Mouse (Mus musculus) c-Kit-positive CD71-negative TER-119-negative erythroid progenitor cells, embryonic 14.5 days (primary cell): Measurements from ENCODE around the gene Gna12.

Source experiments
- DNase-seq: peaks from one replicate; pipeline ENCODE4 v3.0.0-alpha.2; 2013; ENCODE audit warnings: low read depth

Gna12 gene

GRCm38 (mm10) chr5:140830314-140831063 lies at the start of gene Gna12:
TSS of gene Gna12 (minus strand) at chr5:140830431.
- DNase-seq, result peak; percentile 99

DNA sequence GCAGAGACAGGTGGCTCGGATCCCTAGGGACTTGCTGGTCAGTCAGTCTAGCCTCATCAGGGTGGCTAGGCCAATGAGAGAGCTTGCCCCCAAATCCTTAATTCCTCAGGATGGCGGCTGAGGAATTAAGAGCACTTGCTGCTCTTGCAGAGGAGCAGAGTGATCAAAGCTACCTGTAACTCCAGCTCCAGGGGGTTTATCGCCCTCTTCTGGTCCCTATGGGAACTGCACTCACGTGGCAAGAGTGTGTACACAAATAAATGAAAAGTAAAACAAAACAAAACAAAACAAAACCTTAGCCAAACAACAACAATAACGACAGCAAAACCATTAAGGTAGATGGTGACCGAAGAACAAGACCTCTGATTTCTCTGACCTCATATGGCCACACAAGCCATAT lies 48.4 kb upstream of the Gna12 start:
- no peak for DNase-seq

GRCm38 (mm10) chr5:140873736-140874307 lies 43.6 kb upstream of the Gna12 start:
- no peak for DNase-seq

DNA sequence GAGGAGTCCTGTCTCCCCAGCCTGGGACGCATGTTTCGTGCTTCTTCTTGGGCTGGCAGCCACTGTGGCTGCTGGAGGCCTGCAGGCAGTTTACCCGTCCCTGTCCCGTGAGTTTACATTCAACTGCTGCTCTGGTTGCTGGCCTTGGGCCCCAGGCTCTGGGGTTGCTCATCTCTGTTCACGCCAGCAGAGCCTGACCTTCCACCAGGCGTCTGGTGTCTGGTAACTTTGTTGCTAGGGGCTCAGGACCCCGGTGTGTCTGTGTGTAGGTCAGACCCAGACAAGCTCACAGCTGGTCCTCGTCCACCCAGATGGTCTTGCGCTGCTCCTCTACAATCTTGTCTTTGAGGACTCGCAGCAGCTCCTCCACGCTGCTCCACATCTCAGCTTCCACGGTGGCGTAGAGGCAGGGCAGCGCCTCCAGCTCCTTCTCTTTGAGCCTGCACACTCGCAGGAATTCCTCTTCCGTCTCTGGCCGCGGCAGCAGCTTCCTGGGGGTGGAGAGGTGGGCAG lies 42.9 kb upstream of the Gna12 start:
- DNase-seq, result no peak

- DNase-seq, result no peak
These were observed 42.4 kb upstream of the Gna12 start for GRCm38 (mm10) chr5:140872532-140873038.

DNA sequence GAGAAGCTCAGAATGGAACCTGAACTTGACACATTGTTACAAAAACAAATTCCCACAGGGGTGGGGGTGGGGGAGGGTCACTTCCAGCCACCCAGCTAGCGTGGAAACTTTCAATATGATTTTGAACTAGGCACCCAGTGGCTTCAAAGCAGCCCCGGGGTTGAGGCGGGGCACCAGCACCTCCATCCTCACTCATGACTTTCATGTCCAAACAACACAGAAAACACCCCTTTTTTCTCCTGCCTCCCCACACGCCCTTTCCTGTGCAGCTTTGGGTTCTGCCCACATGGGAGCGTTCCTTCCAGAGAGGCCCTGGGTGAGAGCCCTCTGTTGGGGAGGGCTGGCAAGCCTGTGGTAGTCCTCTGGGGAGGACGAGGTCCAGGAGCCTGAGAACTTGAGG lies 41.0 kb upstream of the Gna12 start:
- DNase-seq, result no peak

DNA sequence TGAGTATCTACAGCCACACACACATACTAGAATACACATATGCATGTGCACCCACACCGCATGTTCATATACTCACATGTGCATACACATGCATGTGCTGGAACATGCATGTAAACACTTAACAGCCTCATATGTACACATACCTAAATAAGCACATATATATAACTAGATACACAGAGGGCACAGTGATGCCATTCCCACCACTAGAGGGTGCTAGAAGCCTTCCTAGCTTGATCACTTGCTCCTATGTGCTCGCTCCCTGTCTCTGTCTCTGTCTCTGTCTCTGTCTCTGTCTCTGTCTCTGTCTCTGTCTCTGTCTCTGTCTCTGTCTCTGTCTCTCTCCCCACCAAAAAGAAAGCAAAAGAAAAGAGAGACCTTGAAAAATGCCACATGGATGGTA lies 38.8 kb upstream of the Gna12 start:
- no peak for DNase-seq

- no peak for DNase-seq
These were observed 29.5 kb upstream of the Gna12 start for GRCm38 (mm10) chr5:140859730-140860129.

DNA sequence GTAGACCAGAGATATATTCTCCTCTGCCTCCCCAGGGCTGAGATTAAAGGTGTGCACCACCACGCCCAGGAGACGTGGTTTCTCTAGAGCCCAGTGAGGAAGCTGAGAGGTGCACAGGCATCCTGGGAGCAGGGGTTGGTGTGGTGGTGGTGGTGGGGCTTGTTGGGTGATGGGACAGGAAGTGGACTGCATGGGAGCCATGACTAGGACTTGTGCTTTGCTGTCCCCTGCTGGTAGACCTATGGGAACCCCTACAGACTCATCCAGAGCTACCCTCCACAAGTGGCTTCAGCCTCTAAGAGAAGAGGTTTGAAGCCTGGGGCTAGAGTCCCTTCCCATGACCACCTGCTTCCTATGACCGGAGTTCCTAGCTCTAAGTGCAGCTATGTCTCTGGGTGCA lies 28.1 kb upstream of the Gna12 start:
- no peak for DNase-seq

- DNase-seq, result no peak
These were observed 27.4 kb upstream of the Gna12 start for GRCm38 (mm10) chr5:140857432-140858154.

- DNase-seq, result no peak
These were observed 25.8 kb upstream of the Gna12 start for GRCm38 (mm10) chr5:140855909-140856530.

- no peak for DNase-seq
These were observed 24.5 kb upstream of the Gna12 start for GRCm38 (mm10) chr5:140854700-140855099.

DNA sequence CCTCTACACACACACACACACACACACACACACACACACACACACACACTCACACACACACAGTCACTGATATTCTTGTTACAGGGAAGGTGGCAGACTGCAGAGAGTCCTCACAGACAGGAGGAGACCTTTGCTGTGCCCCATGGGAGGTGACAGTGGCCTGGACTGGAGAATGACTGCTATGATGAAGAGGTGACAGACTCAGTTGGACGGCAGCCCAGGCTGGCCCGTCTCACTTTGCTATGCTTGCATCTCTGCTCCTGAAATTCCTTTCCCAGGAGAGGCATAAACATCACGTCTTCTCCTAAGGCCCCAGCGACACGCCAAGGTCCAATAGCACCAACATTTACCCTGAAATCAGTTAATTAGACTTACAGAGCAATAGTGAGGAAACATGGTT lies 23.5 kb upstream of the Gna12 start:
- no peak for DNase-seq

DNA sequence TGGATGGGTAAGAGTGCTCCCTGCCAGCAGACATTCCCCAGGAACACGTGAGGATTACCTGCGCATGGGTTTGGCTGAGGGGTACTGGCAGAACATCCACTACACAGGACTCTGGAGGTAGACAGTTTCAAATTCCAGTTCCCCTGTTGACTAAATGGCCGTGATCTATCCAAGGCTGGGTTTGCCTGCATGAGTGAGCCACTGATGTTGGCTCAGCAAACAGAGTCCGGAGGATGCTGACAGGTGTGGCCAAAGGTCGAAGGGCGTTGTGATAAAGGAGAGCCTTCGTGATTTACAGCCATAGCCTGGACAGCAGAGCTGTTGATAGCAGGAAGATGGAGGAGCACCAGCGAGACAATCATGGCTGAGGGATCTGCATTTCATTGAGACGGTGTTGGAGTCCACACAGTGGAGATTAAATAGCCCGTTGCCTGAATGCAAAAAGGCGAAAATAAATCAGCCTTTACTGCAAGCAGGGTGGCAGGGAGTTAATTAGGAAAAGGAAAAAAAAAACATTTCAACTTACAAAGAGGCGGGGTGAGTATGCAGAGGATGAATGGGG lies 22.3 kb upstream of the Gna12 start:
- DNase-seq, result no peak

DNA sequence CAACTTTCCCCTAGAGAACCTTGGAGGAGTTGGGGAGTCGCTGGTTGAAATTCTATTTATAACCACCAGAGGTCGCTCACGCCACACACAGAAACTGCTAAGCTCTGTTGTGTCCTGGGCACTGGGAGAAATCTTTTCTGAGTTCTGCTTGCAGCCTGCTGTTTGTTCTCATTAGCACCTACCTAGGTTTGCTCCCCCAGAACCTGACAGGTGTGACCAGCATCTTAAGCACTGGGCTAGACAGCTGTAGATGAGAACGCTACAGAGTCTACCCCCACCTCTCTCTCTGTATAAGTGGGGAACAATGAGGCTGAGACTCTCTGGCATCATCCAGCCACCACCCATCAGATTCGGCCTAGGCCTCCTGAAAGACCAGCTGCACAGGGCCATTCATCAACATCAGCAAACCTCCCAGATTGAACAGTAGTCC lies 17.1 kb upstream of the Gna12 start:
- peak; percentile 56 for DNase-seq

DNA sequence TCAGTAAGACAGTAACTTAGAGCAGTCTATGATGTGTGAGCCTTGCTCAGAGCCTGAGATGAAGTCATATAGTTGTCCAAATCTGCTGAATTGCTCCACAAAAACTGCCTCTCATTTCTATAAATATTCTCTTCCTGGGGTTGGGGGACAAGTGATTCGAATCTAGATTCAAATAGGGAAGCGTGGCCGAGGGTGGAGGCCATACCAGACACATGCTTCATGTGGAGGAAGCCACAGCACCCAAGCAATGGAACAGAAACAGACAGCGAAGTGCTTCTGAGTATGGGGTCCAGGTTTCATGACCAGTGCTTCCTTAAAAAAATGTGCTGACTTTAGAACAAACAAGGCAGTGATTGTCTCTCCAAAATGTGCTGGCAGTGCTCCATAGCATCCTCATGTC lies 11.7 kb upstream of the Gna12 start:
- DNase-seq, result no peak

GRCm38 (mm10) chr5:140831064-140831431 lies 817 bp upstream of the Gna12 start:
- DNase-seq, result no peak

GRCm38 (mm10) chr5:140829911-140830294 lies 328 bp downstream of the Gna12 start:
- DNase-seq, result no peak

DNA sequence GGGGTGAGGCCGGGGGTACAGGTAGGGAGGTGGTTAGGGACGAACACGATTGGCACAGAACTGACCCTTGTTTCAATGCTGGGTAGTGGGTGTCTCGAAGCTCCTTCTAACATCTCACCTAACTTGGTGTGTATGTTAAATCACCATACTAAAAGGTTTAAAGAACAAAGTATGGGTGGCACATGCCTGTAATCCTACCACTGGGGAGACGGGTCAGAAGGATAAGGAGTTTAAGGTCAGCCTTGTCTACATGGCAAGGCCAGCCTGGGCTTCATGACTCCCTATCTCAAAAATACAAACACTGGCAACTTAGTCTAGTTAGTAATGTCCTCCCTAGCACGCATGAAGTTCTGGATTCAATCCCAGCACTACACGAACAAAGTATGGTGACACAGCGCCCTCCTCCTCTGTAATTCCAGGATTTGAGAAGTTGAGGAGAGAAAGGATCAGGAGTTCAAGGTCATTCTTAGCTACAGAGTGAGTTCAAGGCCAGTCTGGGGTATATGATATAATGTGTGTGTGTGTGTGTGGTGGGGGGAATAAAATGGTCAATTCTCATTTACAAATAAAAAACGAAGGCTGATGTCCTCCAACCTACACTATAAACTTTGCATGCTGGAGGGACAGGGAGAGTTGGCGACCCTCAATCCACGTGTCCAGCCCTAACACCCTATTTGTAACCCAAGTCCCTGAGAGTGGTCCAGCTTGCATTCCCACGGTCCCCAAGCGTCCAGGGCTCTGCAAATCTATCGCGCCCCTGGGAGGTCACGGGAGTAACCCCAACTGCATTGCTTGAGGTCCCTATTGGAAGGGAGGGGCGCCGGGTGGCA lies 935 bp downstream of the Gna12 start:
- no peak for DNase-seq

DNA sequence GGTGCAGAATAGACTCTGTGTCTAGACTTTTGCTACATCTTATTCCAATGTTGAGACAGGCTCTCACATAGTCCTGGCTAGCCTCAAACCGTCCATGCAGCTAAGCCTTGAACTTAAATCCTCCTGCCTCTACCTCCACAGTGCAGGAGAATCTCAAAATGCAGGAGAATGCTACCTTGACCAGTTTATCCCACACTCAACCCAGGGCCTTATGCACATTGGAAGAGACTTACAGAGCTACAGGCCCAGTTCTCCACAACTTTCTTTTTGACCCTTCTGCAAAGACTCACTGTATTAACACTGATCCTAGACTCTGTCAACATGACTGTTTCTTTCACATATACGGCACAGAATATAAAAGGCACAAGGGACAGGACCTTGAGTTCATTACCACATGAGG lies 1.9 kb downstream of the Gna12 start:
- DNase-seq, result no peak

DNA sequence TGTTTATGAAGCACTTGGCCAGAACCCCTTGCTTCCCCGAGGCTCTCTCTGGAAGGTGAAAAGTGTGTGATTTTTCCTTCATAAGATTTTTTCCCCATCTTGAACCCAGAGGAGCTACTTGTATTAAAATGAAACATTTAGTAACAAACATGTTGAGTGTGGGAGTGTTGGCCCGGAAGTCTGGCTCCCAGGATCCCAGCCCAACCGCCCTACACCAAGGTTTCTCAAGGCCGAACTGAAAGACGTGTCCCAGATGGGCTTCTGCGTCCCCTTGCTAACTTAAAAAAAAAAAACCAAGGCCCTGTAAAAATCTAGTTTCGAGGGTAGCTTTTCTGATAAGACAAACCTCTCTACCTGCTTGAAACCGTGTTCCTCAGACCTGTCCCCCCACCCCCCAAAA lies 2.3 kb downstream of the Gna12 start:
- DNase-seq, result no peak
